Mouse (Mus musculus): ENCODE measurements around the gene Adcy5.

DNA sequence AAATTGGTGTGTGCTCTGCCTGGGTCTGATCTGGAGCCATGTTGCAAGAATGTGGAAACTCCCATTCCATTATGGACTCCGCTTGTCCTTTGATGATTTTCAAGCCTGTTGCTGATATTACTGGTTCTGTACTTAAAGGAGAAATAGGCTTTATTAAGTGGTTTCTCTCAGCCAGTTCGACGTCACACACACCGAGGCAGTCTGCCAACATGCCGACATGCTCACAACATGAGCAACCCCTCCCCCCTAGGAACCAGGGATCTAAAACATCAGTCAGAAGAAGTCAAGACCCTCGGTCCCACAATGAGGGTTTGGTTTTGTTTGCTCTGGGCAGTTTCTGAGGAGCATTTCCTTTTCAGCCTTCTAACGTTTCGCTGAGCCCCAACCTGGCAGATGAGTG lies 45.5 kb upstream of the Adcy5 start:
- no peak for TF ChIP-seq CTCF (IDR thresholded peaks at IDR 0.05; ENCODE audit: control insufficient read depth, insufficient read depth, insufficient replicate concordance, low read depth, low read length)
- TF ChIP-seq POLR2A (IDR thresholded peaks at IDR 0.05; ENCODE audit: control insufficient read depth, low read depth, low read length), result no peak
